Mouse (Mus musculus) myocyte (in vitro differentiated cells): ENCODE data around the gene Spint1.

Experiments used
- CEBPB ChIP-seq: IDR thresholded peaks from 2 replicates; pipeline ENCODE4 v1.6.1; 2011; ENCODE audit warnings: mild to moderate bottlenecking, moderate library complexity; ENCODE audit not compliant: poor library complexity, insufficient read depth, severe bottlenecking
- E2F4 ChIP-seq: IDR thresholded peaks from one replicate; pipeline ENCODE4 v1.6.1; 2011; ENCODE audit warnings: mild to moderate bottlenecking, control low read depth, moderate library complexity; ENCODE audit not compliant: insufficient read depth
- MAX ChIP-seq: IDR thresholded peaks from one replicate; pipeline ENCODE4 v1.6.1; 2011; ENCODE audit warnings: low read depth, mild to moderate bottlenecking, control low read depth
- MYOD1 ChIP-seq, 3 experiments: IDR thresholded peaks; one replicate each; pipeline ENCODE4 v1.6.1; 2011; ENCODE audit warnings: control low read depth in 2 of 3, low read depth in 2 of 3, mild to moderate bottlenecking in 2 of 3, moderate library complexity in 1 of 3; ENCODE audit not compliant: insufficient read length in 2 of 3, control insufficient read depth in 1 of 3
- MYOG ChIP-seq, 3 experiments: IDR thresholded peaks; one replicate each; pipeline ENCODE4 v1.6.1; 2011; ENCODE audit warnings: control low read depth in 2 of 3, low read depth in 2 of 3, mild to moderate bottlenecking in 2 of 3; ENCODE audit not compliant: insufficient read length in 2 of 3, control insufficient read depth in 1 of 3, insufficient read depth in 1 of 3
- POLR2A ChIP-seq: IDR thresholded peaks from one replicate; pipeline ENCODE4 v1.6.1; 2011; ENCODE audit warnings: low read depth, mild to moderate bottlenecking, control low read depth, moderate library complexity; ENCODE audit not compliant: insufficient read length
- POLR2AphosphoS2 ChIP-seq: IDR thresholded peaks from one replicate; pipeline ENCODE4 v1.6.1; 2011; ENCODE audit warnings: low read depth, control low read depth; ENCODE audit not compliant: insufficient read length
- TCF12 ChIP-seq: IDR thresholded peaks from one replicate; pipeline ENCODE4 v1.6.1; 2011; ENCODE audit warnings: mild to moderate bottlenecking, control low read depth; ENCODE audit not compliant: poor library complexity, insufficient read depth, severe bottlenecking
- TCF3 ChIP-seq: IDR thresholded peaks from one replicate; pipeline ENCODE4 v1.6.1; 2011; ENCODE audit warnings: low read depth, control low read depth; ENCODE audit not compliant: insufficient read length
- USF1 ChIP-seq: IDR thresholded peaks from one replicate; pipeline ENCODE4 v1.6.1; 2011; ENCODE audit warnings: low read depth, mild to moderate bottlenecking, control low read depth, moderate library complexity

DNA sequence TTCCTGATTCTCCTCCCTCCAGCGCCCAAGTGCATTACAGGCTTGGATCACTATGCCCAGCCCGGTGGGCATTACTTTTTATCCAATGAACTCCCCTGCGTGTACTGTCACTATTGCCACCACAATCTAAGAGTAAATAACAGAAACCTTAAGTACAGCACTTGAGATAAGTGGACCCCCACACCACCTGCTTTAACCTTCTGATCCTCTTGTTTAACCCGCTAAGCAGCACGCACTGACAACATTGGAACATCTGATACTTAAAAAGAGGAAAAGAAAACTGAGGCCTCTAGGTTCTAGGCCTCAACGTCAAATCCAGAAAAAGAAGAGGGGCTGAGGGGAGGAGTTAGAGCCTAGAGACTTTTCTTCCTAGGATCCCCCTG is 29.2 kb upstream of the Spint1 start:
- TF ChIP-seq POLR2A (no peak), CEBPB (no peak), USF1 (no peak), E2F4 (no peak), MYOD1 (IDR thresholded peaks at IDR 0.05; ENCODE audit: control insufficient read depth in 1 of 3, insufficient read length in 2 of 3, low read depth in 2 of 3) (no peak), TCF12 (no peak), MAX (no peak), MYOG (IDR thresholded peaks at IDR 0.05; ENCODE audit: control insufficient read depth in 1 of 3, insufficient read depth in 1 of 3, insufficient read length in 2 of 3, low read depth in 2 of 3) (no peak), POLR2AphosphoS2 (no peak), TCF3 (no peak)
